Mouse (Mus musculus) midbrain, postnatal 0 days (tissue): Measurements from ENCODE around the gene Myrfl. TPM values are rescaled to one million over a fixed set of nuclear protein-coding genes. Genes with fewer than 3 reads are reported as not detected.

Experiments used
- ATAC-seq: fragments of 200-750 bp; cut with Nextera tagmentation; 2 replicates; pipeline ENCODE4 v1.8.0; 2017; ENCODE audit warnings: moderate number of reproducible peaks, mild to moderate bottlenecking, moderate TSS enrichment, moderate library complexity; ENCODE audit not compliant: low FRiP score
- DNase-seq: peaks from one replicate; pipeline ENCODE4 v3.0.0-alpha.2; 2015; ENCODE audit warnings: low spot score
- H3K27ac ChIP-seq: fragments of 300-500 bp; sonication (generic); 2 replicates; pipeline ENCODE4 v1.5.1; 2014; ENCODE audit warnings: low read depth, mild to moderate bottlenecking, low read length, mixed read lengths
- H3K27me3 ChIP-seq: fragments of 300-500 bp; sonication (generic); 2 replicates; pipeline ENCODE4 v1.6.1; 2014; ENCODE audit warnings: low read length, control low read depth, mixed read lengths; ENCODE audit not compliant: insufficient read depth
- H3K36me3 ChIP-seq: fragments of 300-500 bp; sonication (generic); 2 replicates; pipeline ENCODE4 v1.6.1; 2014; ENCODE audit warnings: low read length, control low read depth, mixed read lengths; ENCODE audit not compliant: insufficient read depth
- H3K4me1 ChIP-seq: fragments of 300-500 bp; sonication (generic); 2 replicates; pipeline ENCODE4 v1.6.1; 2014; ENCODE audit warnings: mild to moderate bottlenecking, control low read depth, antibody characterized with exemption, low read length, mixed read lengths; ENCODE audit not compliant: insufficient read depth
- H3K4me2 ChIP-seq: fragments of 300-500 bp; sonication (generic); 2 replicates; pipeline ENCODE4 v1.6.1; 2014; ENCODE audit warnings: low read depth, mild to moderate bottlenecking, low read length, mixed read lengths; ENCODE audit not compliant: poor library complexity, severe bottlenecking
- H3K4me3 ChIP-seq: fragments of 300-500 bp; sonication (generic); 2 replicates; pipeline ENCODE4 v1.5.1; 2014; ENCODE audit warnings: low read depth, mild to moderate bottlenecking, low read length, moderate library complexity
- H3K9ac ChIP-seq: fragments of 300-500 bp; sonication (generic); replicated peaks from 2 replicates; pipeline ENCODE4 v1.6.1; 2014; ENCODE audit warnings: mild to moderate bottlenecking, low read length, moderate library complexity, mixed read lengths; ENCODE audit not compliant: poor library complexity, severe bottlenecking
- H3K9me3 ChIP-seq: fragments of 300-500 bp; sonication (generic); 2 replicates; pipeline ENCODE4 v1.6.1; 2016; ENCODE audit warnings: low read length, control low read depth
- CTCF ChIP-seq: IDR thresholded peaks from 2 replicates; pipeline ENCODE4 v1.5.1; 2016; ENCODE audit warnings: antibody characterized with exemption, mild to moderate bottlenecking
- WGBS: fragments of 180-500 bp; shearing (Covaris S2); extraction: QIAGEN DNeasy Blood & Tissue Kit; methylation state at CpG from one replicate; pipeline ENCODE4 v1.1.7; 2014; 5-methylcytosine and 5-hydroxymethylcytosine counted together
- polyA plus RNA-seq: library from polyadenylated mRNA; unstranded; fragments of >200 nt; fragmentation: Nextera tagmentation; extraction: Ambion mirVana; gene quantifications from 2 replicates; pipeline ENCODE4 v1.2.1, GENCODE M21; 2015
- total RNA-seq: library from RNA; depleted of rRNA; stranded (reverse); fragments of >200 nt; gene quantifications from 2 replicates; pipeline ENCODE4 v1.2.3, GENCODE M21; 2014

Gene Myrfl
- total and polyA plus RNA-seq, 2 experiments from 2014 or later = 0.09 to 0.11 TPM

DNA sequence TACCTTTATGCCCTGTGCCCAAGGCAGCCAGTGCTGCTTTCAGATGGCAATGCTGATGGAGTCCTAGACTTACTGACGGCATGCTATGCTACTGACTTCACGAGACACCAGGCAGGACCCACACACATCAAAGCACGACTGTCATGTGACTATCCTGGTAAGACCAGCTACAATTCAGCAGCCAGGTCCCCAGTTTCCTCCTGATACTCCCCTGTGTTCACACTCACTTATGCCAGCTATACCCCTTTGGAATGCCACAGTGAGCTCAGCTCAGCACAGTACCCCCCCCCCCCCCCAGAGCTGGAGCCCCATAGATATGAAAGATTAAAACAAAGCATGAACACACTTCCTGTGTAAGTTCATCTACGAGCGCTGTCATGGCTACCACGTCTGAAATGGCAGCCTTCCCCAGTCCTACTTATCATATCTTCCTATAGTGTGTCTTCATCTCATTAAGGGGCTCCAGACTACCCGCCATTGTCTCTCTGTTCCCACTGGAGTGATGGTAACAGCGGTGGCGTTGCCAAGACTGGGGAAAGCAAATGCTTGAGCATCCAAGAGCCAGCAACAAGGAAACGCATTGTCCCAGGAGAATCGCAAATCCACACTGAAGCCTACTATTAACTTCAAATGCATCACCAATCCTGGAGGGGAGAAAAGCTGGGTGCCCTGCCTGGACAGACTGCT is 43.4 kb downstream of the Myrfl start:
- Histone ChIP-seq H3K9me3 (no peaks in the 10 kb centered on the region), H3K27me3 (no peaks in the 10 kb centered on the region), H3K4me2 (no peak overlapping the region), H3K36me3 (no peaks in the 10 kb centered on the region), H3K27ac (no peak overlapping the region), H3K9ac (no peak overlapping the region), H3K4me3 (no peak overlapping the region), H3K4me1 (no peaks in the 10 kb centered on the region)
- TF ChIP-seq CTCF = no peak
- WGBS = 73% methylated on average over 11 of the region's 11 CpGs
- DNase-seq = peak; percentile 72
- ATAC-seq = peak; percentile 47; the same call in 1 of the 2 replicates

DNA sequence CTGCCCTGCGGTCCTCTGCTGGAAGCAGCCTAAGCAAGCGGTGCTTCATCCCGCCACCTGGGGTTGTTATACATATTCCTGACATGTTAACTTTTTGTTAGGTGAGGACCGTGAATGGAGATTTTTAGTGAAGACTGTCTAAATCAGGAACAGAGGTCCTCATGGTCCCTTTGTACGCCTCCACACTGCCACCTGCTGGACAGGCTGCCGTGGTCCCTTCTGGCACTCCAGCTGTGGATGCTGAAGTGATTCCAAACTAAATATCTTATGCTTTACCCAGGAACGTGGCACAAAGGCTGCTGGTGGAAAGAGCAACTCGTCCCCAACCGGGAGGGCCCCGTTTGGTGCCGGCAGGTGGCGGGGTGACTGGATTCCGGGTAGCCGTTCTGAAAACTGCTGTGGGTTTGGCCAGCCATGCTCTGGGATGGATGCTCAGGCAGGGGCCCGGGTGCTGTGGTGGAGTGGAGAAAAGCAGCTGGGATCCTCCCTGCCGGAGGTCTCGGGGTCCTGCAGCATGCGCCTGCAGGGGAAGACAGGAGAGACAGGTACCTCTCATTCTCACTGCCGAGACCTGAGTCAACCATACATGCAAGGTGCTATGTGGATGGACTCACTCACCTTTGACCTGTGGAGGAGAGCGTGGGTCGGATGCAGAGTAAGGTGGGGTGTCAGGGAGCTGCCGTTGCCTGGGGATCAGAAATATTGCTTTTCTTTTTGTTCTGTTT is 47.8 kb downstream of the Myrfl start:
- H3K9ac ChIP-seq = no peak overlapping the region
- no peaks in the 10 kb centered on the region for H3K36me3 ChIP-seq
- 0 out of 2 replicates have a peak overlapping the region, but pooled peaks have one; percentile 15 for H3K4me3 ChIP-seq
- H3K27me3 ChIP-seq = no peaks in the 10 kb centered on the region
- ATAC-seq = peak; percentile 74
- no peak overlapping the region for H3K27ac ChIP-seq
- peak; percentile 87 for DNase-seq
- no peaks in the 10 kb centered on the region for H3K9me3 ChIP-seq
- peak; percentile 95 for TF ChIP-seq CTCF
- WGBS = 20% methylated on average over 22 of the region's 22 CpGs
- peak overlapping the region; percentile 43 for H3K4me2 ChIP-seq
- H3K4me1 ChIP-seq = no peaks in the 10 kb centered on the region

- Histone ChIP-seq H3K27ac (no peak overlapping the region), H3K9ac (no peak overlapping the region), H3K4me1 (no peaks in the 10 kb centered on the region), H3K36me3 (no peaks in the 10 kb centered on the region), H3K9me3 (no peaks in the 10 kb centered on the region), H3K4me2 (no peak overlapping the region), H3K27me3 (no peaks in the 10 kb centered on the region), H3K4me3 (no peak overlapping the region)
- WGBS = 71% methylated on average over 3 of the region's 3 CpGs
- DNase-seq (peak; percentile 19), ATAC-seq (no peak)
- TF ChIP-seq CTCF = no peak
These were observed 55.2 kb downstream of the Myrfl start for GRCm38 (mm10) chr10:116841551-116841950.

- no peak overlapping the region for H3K27ac ChIP-seq
- TF ChIP-seq CTCF = no peak
- H3K9me3 ChIP-seq = no peaks in the 10 kb centered on the region
- no peak overlapping the region for H3K4me2 ChIP-seq
- H3K27me3 ChIP-seq = no peaks in the 10 kb centered on the region
- DNase-seq (no peak), ATAC-seq (no peak)
- H3K9ac ChIP-seq = no peak overlapping the region
- H3K36me3 ChIP-seq = no peaks in the 10 kb centered on the region
- WGBS = 94% methylated on average over 6 of the region's 6 CpGs
- H3K4me1 ChIP-seq = no peaks in the 10 kb centered on the region
- no peak overlapping the region for H3K4me3 ChIP-seq
These were observed 66.0 kb downstream of the Myrfl start for GRCm38 (mm10) chr10:116830676-116831075.

DNA sequence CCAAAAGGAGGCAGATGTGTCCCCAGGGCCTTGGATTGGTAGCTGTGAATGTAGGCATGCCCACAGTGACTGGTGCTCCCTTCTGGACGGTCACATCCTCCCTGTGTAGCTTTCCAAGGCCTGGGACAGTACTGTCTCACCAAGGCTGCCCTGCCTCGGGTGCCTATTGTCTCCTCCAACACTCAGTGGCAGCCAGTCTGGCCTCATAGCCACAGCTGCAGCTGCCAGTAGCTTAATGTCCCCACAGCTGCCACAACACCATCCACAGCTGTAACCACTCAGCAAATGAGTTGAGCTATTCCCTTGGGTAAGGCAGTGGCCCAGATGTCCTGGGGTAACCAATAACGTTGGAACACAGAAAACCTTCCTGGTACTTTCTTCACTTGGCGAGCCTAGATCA is 68.6 kb downstream of the Myrfl start:
- no peak overlapping the region for H3K4me2 ChIP-seq
- DNase-seq (no peak), ATAC-seq (no peak)
- no peaks in the 10 kb centered on the region for H3K4me1 ChIP-seq
- 57% methylated on average over 4 of the region's 4 CpGs for WGBS
- no peaks in the 10 kb centered on the region for H3K9me3 ChIP-seq
- no peak overlapping the region for H3K4me3 ChIP-seq
- no peaks in the 10 kb centered on the region for H3K27me3 ChIP-seq
- H3K9ac ChIP-seq = no peak overlapping the region
- no peak for TF ChIP-seq CTCF
- no peak overlapping the region for H3K27ac ChIP-seq
- no peaks in the 10 kb centered on the region for H3K36me3 ChIP-seq

DNA sequence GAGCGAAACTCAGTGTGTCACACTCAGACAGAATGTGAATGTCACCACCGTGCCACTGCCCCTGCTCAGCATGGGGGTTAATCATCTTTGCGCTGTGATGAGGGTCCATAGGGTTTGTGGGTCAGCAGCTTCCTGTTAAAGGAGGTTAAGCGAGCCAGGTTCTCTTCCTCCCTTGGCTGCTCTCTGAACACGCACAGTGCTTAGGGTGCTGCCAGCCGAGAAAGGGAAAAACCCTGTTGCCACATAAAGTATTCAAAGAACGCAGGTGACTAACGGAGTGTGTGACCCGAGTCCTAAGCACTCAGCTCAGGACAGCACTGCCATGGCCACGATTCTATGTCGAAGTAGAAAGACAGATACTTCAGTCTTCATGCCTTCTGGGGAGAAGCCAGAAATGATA is 69.4 kb downstream of the Myrfl start:
- Histone ChIP-seq H3K4me1 (no peaks in the 10 kb centered on the region), H3K9me3 (no peaks in the 10 kb centered on the region), H3K4me3 (no peak overlapping the region), H3K27me3 (no peaks in the 10 kb centered on the region), H3K27ac (no peak overlapping the region), H3K36me3 (no peaks in the 10 kb centered on the region), H3K4me2 (no peak overlapping the region), H3K9ac (no peak overlapping the region)
- no peak for DNase-seq
- 85% methylated on average over 11 of the region's 11 CpGs for WGBS
- no peak for TF ChIP-seq CTCF
- no peak for ATAC-seq
